Mouse (Mus musculus): ENCODE data around the gene Shc4. TPM values are rescaled to one million over a fixed set of nuclear protein-coding genes. Genes with fewer than 3 reads are reported as not detected.

Gene Shc4
- polyA plus RNA-seq, 1 experiment from 2014 or later: 0.71 TPM

DNA sequence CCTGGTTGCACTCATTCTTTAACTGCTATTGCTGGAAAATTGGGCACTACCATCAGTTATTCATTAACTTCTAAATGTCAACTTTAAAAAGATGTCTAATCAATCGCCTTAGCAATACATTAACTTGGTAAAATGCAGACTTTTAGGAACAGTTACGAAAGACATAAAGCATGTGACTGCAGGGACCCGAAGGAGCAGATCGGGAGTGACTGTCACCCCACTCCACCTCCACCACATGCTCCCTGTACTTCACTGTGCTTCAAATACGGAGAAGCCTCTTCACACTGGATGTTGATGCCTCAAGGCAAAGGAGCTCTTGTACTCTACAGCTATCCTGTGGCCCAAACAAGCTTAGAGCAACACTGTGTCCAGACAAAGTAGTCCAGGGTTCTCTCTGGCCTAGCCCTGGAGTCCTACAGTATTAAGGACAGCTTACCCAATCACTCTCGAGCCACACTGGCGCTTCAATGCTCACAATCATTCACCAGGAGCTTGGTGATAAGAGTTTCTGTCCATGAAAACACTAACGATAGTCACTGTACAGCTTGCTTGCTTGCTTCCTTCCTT is 108.0 kb downstream of the Shc4 start:
- WGBS: 69% methylated on average over 8 of the region's 8 CpGs
- DNase-seq (ENCODE audit: low spot score): no peak
- H3K4me2 ChIP-seq: no peak overlapping the region
- H3K9me3 ChIP-seq (ENCODE audit: control insufficient read depth, low read length): no peaks in the 10 kb centered on the region
- no peaks in the 10 kb centered on the region; the same call in 1 of the 2 replicates for H3K4me1 ChIP-seq (replicated peaks; ENCODE audit: control insufficient read depth, insufficient read depth, low read length)
- no peak overlapping the region for H3K4me3 ChIP-seq (ENCODE audit: low read depth, low read length)
- no peaks in the 10 kb centered on the region for H3K27me3 ChIP-seq (replicated peaks; ENCODE audit: control insufficient read depth, insufficient read depth, low read length)
- H3K27ac ChIP-seq (ENCODE audit: low read depth, low read length): peak overlapping the region; percentile 73; the same call in 1 of the 2 replicates
- no peak overlapping the region for H3K9ac ChIP-seq (ENCODE audit: low read depth, low read length)
- peak; percentile 67 for ATAC-seq (replicated peaks; ENCODE audit: low FRiP score)
- peaks cover 58% of the 10 kb centered on the region for H3K36me3 ChIP-seq (ENCODE audit: control insufficient read depth, insufficient read depth, low read length)

DNA sequence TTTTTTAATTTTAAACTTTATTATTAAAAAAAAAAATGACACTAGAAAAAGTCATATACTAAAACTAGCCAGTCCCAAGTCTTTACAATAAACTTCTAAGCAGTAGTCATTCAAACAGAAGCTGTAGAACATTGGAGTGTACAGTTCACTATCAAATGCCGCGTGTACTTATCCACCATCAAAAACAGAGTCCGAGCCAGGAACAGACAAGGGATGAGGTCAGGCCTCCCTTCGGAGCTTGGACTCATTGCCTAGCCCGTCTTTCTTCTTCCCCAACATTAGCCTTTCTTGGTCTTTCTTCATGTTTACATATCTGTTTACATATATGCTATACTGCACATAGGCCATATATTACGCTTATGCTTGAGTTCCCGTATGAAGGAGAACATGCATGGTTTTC is 108.5 kb downstream of the Shc4 start:
- no peak overlapping the region for H3K27ac ChIP-seq (ENCODE audit: low read depth, low read length)
- H3K9me3 ChIP-seq (ENCODE audit: control insufficient read depth, low read length): no peaks in the 10 kb centered on the region
- H3K4me1 ChIP-seq (replicated peaks; ENCODE audit: control insufficient read depth, insufficient read depth, low read length): no peaks in the 10 kb centered on the region; the same call in 1 of the 2 replicates
- DNase-seq (ENCODE audit: low spot score) (no peak), ATAC-seq (replicated peaks; ENCODE audit: low FRiP score) (peak; percentile 38)
- no peak overlapping the region for H3K4me3 ChIP-seq (ENCODE audit: low read depth, low read length)
- H3K36me3 ChIP-seq (ENCODE audit: control insufficient read depth, insufficient read depth, low read length): peaks cover 57% of the 10 kb centered on the region
- H3K27me3 ChIP-seq (replicated peaks; ENCODE audit: control insufficient read depth, insufficient read depth, low read length): no peaks in the 10 kb centered on the region
- WGBS: 88% methylated on average over 7 of the region's 7 CpGs
- no peak overlapping the region for H3K4me2 ChIP-seq
- no peak overlapping the region for H3K9ac ChIP-seq (ENCODE audit: low read depth, low read length)

DNA sequence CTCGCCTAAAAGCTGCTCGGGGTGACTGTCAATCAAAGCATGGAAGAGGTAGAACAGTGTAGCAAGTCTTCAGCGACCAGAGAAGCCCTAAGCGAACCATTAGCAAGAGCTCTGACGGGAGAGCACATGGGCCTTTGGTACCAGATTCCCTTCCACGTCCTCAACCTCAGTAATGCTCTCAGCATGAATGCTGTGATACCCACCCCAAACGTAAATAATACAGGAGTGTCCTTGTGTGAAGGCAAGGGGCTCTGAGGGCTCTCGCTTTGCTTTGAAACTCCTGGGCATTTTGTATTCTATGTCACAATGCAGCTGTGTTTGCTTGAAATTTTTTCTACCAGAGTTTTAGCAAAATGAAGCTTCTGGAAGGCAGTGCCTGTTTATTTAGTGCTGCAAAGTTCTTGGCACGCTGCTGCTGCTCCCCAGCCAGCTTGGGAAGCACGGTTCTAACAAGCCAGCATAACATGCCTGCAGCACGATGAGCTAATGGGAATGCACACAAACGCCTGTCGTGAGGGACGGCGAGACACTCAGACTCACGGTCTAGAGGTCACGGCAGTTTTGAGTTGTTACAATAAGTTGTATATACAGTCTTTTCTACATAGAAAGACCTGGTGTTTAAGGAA is 117.6 kb downstream of the Shc4 start:
- WGBS: 88% methylated on average over 17 of the region's 17 CpGs
- no peaks in the 10 kb centered on the region for H3K4me1 ChIP-seq (replicated peaks; ENCODE audit: control insufficient read depth, insufficient read depth, low read length)

DNA sequence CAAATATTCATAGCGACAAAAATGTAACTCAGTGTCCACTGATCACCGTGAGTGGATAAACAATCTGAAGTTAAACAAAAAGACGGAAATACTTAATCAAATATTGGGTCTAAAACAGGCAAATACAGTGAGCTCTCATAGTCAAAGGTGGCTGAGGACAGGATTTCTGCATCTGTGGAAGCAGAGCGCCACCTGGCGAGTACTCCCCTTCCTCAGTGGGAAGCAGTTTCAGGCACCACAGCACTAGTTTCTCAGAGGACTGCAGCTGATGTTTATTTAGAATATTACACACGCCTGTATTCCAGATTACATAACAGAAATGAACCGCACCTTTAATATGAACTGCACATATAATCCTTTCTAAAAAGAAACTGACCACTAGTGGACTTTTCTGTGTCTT is 119.3 kb downstream of the Shc4 start:
- Histone ChIP-seq H3K4me3 (ENCODE audit: low read depth, low read length) (no peak overlapping the region), H3K27me3 (replicated peaks; ENCODE audit: control insufficient read depth, insufficient read depth, low read length) (no peaks in the 10 kb centered on the region), H3K36me3 (ENCODE audit: control insufficient read depth, insufficient read depth, low read length) (peaks cover 36% of the 10 kb centered on the region), H3K4me2 (no peak overlapping the region), H3K27ac (ENCODE audit: low read depth, low read length) (no peak overlapping the region), H3K4me1 (replicated peaks; ENCODE audit: control insufficient read depth, insufficient read depth, low read length) (no peaks in the 10 kb centered on the region), H3K9me3 (ENCODE audit: control insufficient read depth, low read length) (no peaks in the 10 kb centered on the region), H3K9ac (ENCODE audit: low read depth, low read length) (no peak overlapping the region)
- ATAC-seq (replicated peaks; ENCODE audit: low FRiP score) (no peak), DNase-seq (ENCODE audit: low spot score) (no peak)
- 78% methylated on average over 7 of the region's 7 CpGs for WGBS

More for the DNA sequence above, 117.6 kb downstream of the Shc4 start:
- Histone ChIP-seq H3K9me3 (ENCODE audit: control insufficient read depth, low read length) (no peaks in the 10 kb centered on the region), H3K27me3 (replicated peaks; ENCODE audit: control insufficient read depth, insufficient read depth, low read length) (no peaks in the 10 kb centered on the region), H3K4me2 (no peak overlapping the region), H3K4me3 (ENCODE audit: low read depth, low read length) (no peak overlapping the region), H3K9ac (ENCODE audit: low read depth, low read length) (no peak overlapping the region), H3K27ac (ENCODE audit: low read depth, low read length) (no peak overlapping the region), H3K36me3 (ENCODE audit: control insufficient read depth, insufficient read depth, low read length) (peaks cover 30% of the 10 kb centered on the region)
- DNase-seq (ENCODE audit: low spot score) (no peak), ATAC-seq (replicated peaks; ENCODE audit: low FRiP score) (no peak)

DNA sequence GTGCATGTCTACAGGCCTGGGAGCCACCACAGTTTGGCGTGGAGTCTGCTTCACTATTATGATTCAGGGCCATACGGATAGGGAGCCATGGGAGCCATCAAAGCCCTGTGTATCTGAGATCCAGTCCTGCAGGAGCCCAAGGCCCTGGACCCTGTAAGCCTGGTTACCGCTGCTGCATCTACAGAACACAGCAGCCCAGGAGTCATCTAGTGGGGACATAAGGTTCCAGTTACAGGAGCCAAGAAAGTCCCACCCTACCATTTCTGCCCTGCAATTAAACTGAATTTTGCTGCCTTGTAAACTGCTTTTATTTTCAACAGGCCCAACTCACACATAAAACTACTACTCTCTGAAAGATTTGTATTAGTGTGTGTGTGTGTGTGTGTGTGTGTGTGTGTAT is 121.0 kb downstream of the Shc4 start:
- Histone ChIP-seq H3K4me1 (replicated peaks; ENCODE audit: control insufficient read depth, insufficient read depth, low read length) (no peaks in the 10 kb centered on the region), H3K9me3 (ENCODE audit: control insufficient read depth, low read length) (no peaks in the 10 kb centered on the region), H3K27ac (ENCODE audit: low read depth, low read length) (no peak overlapping the region), H3K27me3 (replicated peaks; ENCODE audit: control insufficient read depth, insufficient read depth, low read length) (no peaks in the 10 kb centered on the region), H3K4me3 (ENCODE audit: low read depth, low read length) (no peak overlapping the region), H3K4me2 (no peak overlapping the region), H3K9ac (ENCODE audit: low read depth, low read length) (no peak overlapping the region), H3K36me3 (ENCODE audit: control insufficient read depth, insufficient read depth, low read length) (peaks cover 30% of the 10 kb centered on the region)
- 92% methylated on average over 3 of the region's 3 CpGs for WGBS
- DNase-seq (ENCODE audit: low spot score) (no peak), ATAC-seq (replicated peaks; ENCODE audit: low FRiP score) (no peak)

DNA sequence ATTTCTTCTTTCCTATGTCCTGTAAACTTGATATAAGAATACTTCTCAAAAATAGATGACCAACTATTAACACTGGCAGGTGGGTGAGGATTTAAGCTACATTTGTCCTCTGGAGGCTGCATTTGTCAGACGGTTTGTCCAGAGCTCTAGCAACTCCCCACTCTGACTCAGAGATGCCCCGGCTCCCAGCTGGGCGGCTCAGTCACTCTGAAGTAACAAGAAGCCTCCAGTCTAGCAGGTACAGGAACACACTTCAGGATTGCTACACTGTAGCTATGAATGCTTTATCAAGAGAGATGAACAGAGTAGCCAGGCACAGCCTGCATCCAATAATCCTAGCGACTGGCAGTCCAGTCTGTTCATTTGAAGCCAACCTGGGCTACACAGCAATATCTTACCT is 125.0 kb downstream of the Shc4 start:
- WGBS: 86% methylated on average over 4 of the region's 4 CpGs
- no peak for ATAC-seq (replicated peaks; ENCODE audit: low FRiP score)
- H3K9me3 ChIP-seq (ENCODE audit: control insufficient read depth, low read length): no peaks in the 10 kb centered on the region
- no peaks in the 10 kb centered on the region for H3K27me3 ChIP-seq (replicated peaks; ENCODE audit: control insufficient read depth, insufficient read depth, low read length)
- no peak overlapping the region for H3K4me3 ChIP-seq (ENCODE audit: low read depth, low read length)
- DNase-seq (ENCODE audit: low spot score): no peak
- peaks cover 35% of the 10 kb centered on the region for H3K36me3 ChIP-seq (ENCODE audit: control insufficient read depth, insufficient read depth, low read length)
- H3K9ac ChIP-seq (ENCODE audit: low read depth, low read length): no peak overlapping the region
- no peak overlapping the region for H3K4me2 ChIP-seq
- H3K4me1 ChIP-seq (replicated peaks; ENCODE audit: control insufficient read depth, insufficient read depth, low read length): no peaks in the 10 kb centered on the region
- H3K27ac ChIP-seq (ENCODE audit: low read depth, low read length): no peak overlapping the region

DNA sequence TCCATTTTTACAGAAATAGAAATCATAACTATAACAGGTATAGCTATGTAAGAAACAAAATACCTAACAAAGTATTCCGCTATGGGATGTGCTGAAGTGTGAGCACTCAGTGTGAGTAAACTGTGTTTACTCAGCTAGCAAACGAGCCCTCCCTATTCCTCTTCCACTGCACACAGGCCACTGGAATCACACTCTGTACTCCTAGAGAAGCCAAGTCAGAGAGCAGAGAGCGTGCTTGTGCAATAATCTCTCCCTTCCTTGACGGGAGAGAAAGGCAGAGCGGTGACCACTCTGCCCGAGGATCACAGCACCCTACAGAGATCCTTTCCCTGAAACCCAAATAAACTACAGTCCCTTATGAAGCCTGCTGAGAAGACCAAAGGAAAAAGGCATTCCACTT is 125.7 kb downstream of the Shc4 start:
- Histone ChIP-seq H3K27me3 (replicated peaks; ENCODE audit: control insufficient read depth, insufficient read depth, low read length) (no peaks in the 10 kb centered on the region), H3K9me3 (ENCODE audit: control insufficient read depth, low read length) (no peaks in the 10 kb centered on the region), H3K4me2 (no peak overlapping the region), H3K4me3 (ENCODE audit: low read depth, low read length) (no peak overlapping the region), H3K4me1 (replicated peaks; ENCODE audit: control insufficient read depth, insufficient read depth, low read length) (no peaks in the 10 kb centered on the region), H3K27ac (ENCODE audit: low read depth, low read length) (no peak overlapping the region), H3K9ac (ENCODE audit: low read depth, low read length) (no peak overlapping the region), H3K36me3 (ENCODE audit: control insufficient read depth, insufficient read depth, low read length) (peaks cover 40% of the 10 kb centered on the region)
- DNase-seq (ENCODE audit: low spot score): no peak
- no peak for ATAC-seq (replicated peaks; ENCODE audit: low FRiP score)
- WGBS: 87% methylated on average over 6 of the region's 6 CpGs

DNA sequence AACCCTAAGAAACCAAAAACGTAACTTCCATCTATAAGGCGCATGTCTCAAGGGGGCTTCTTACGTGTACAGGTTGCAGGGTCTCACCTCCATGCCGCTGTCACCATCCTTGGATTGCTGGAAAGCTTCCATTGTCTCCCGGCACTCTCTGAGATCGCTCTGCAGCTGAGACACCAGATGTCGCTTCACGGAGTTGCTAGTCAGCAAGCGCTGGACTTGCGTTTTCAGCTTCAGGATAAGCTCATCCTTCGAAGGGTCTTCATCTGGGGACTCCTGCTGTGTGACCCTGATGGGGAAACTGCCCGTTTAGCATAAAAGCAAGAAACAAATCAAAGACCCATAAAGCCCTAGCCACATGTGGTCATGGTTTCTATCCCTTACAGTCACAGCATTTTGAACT is 129.2 kb downstream of the Shc4 start:
- Histone ChIP-seq H3K4me2 (no peak overlapping the region), H3K27ac (ENCODE audit: low read depth, low read length) (no peak overlapping the region), H3K4me3 (ENCODE audit: low read depth, low read length) (no peak overlapping the region), H3K36me3 (ENCODE audit: control insufficient read depth, insufficient read depth, low read length) (peaks cover 33% of the 10 kb centered on the region), H3K9me3 (ENCODE audit: control insufficient read depth, low read length) (no peaks in the 10 kb centered on the region), H3K4me1 (replicated peaks; ENCODE audit: control insufficient read depth, insufficient read depth, low read length) (no peaks in the 10 kb centered on the region), H3K27me3 (replicated peaks; ENCODE audit: control insufficient read depth, insufficient read depth, low read length) (no peaks in the 10 kb centered on the region), H3K9ac (ENCODE audit: low read depth, low read length) (no peak overlapping the region)
- DNase-seq (ENCODE audit: low spot score) (no peak), ATAC-seq (replicated peaks; ENCODE audit: low FRiP score) (no peak)
- 96% methylated on average over 12 of the region's 12 CpGs for WGBS

DNA sequence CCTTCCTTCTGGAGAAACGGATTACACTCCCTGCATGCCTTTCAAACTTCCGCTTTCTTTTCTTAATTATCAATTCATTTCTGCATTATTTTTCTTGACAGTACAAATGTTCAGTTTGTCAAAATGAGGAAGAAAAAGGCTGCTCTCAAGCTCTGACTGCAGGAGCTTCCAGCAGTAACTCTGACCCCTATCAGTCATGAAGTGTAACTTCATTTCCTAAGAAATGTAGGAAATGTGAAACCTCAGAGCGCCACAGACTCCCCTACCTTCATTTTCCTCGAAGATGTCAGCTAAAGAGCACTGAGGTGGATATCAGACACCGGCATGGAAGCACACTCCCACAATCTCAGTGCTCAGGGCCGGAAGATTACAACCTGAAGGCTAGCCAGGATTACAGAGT is 129.9 kb downstream of the Shc4 start:
- Histone ChIP-seq H3K9me3 (ENCODE audit: control insufficient read depth, low read length) (no peaks in the 10 kb centered on the region), H3K4me1 (replicated peaks; ENCODE audit: control insufficient read depth, insufficient read depth, low read length) (no peaks in the 10 kb centered on the region), H3K27me3 (replicated peaks; ENCODE audit: control insufficient read depth, insufficient read depth, low read length) (no peaks in the 10 kb centered on the region), H3K4me2 (no peak overlapping the region), H3K9ac (ENCODE audit: low read depth, low read length) (no peak overlapping the region), H3K27ac (ENCODE audit: low read depth, low read length) (no peak overlapping the region), H3K4me3 (ENCODE audit: low read depth, low read length) (no peak overlapping the region), H3K36me3 (ENCODE audit: control insufficient read depth, insufficient read depth, low read length) (peaks cover 37% of the 10 kb centered on the region)
- 81% methylated on average over 6 of the region's 6 CpGs for WGBS
- ATAC-seq (replicated peaks; ENCODE audit: low FRiP score) (no peak), DNase-seq (ENCODE audit: low spot score) (no peak)

Data from liver, embryonic 11.5 days (tissue).